Mouse (Mus musculus) granulocyte monocyte progenitor cell, adult 5-6 weeks (primary cell): Measurements from ENCODE around the gene Pkig. TPM values are rescaled to one million over a fixed set of nuclear protein-coding genes. Genes with fewer than 3 reads are reported as not detected.
"Not testable (repeated sequence)": the region's sequence is repeated elsewhere in the genome, so short reads cannot be mapped to it uniquely, and the experiment has no call there.

Experiments
- ATAC-seq: replicated peaks from 2 replicates; pipeline ENCODE4 v1.8.0; 2016; ENCODE audit warnings: mild to moderate bottlenecking, moderate TSS enrichment, inconsistent platforms; ENCODE audit not compliant: poor library complexity, severe bottlenecking
- total RNA-seq, 2 experiments: library from RNA; stranded (forward) in 1 of 2; stranded (reverse) in 1 of 2; fragments of 200-712, 200-1000 nt in 1 of 2; fragments of >200 nt in 1 of 2; fragmentation: Nextera tagmentation in 1 of 2; gene quantifications; 2 replicates each; pipeline ENCODE4 v1.2.3; 2014 to 2017

Gene Pkig
- total RNA-seq, 2 experiments from 2014 or later, result 65.1 to 89.4 TPM

DNA sequence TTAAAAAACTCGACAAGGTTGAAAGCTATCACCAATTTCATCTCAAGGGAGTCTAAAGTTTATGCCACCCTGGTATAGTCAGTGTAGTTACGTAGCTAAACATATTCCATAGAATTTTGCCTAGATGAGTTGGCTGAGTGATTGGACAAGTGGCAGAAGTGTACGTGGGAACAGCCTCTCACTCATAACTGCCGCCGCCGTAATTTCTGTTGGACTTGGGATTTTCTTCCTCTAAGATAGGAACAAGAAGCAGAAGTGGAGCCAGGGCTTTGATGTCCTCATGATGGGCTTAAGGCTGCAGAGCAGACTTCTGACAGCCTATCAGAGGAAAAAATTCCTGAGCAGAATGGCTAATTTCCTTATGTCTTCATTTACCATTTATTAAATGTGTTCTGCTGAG lies 17.5 kb downstream of the Pkig start:
- ATAC-seq, result peak; percentile 34; the same call in 1 of the 2 replicates

- ATAC-seq, result peak; percentile 58
Observed at GRCm38 (mm10) chr2:163676321-163676720, 18.1 kb downstream of the Pkig start.

DNA sequence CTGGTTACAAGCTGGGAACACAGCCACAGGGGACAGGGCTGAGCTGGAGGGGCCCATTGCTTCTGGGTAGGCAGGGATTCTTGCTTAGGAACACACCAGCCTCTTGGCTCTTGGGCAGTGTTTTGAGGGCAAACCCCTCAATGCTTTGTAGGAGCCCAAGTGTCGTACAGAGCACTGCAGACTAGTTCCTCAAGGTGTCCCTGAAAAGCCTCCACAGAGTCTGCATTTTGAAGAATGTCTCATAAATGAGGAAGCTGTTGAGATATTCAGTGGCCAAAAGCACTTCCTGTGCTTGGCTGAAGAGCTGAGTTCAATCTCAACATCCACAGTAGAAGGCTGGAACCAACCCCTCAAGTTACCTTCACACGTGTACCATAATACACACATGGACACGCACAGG lies 18.6 kb downstream of the Pkig start:
- ATAC-seq, result peak; percentile 87

GRCm38 (mm10) chr2:163682344-163682743 lies 24.2 kb downstream of the Pkig start:
- ATAC-seq, result no peak

GRCm38 (mm10) chr2:163685287-163685686 lies 27.1 kb downstream of the Pkig start:
- ATAC-seq, result no peak

GRCm38 (mm10) chr2:163685761-163686200 lies 27.6 kb downstream of the Pkig start:
- ATAC-seq, result no peak

GRCm38 (mm10) chr2:163686233-163686632 lies 28.0 kb downstream of the Pkig start:
- ATAC-seq, result no peak

GRCm38 (mm10) chr2:163686886-163687285 lies 28.7 kb downstream of the Pkig start:
- no peak for ATAC-seq

- ATAC-seq, result not testable (repeated sequence)
Observed at GRCm38 (mm10) chr2:163688377-163688776, 30.2 kb downstream of the Pkig start.

- no peak for ATAC-seq
Observed at GRCm38 (mm10) chr2:163689771-163690170, 31.6 kb downstream of the Pkig start.

- no peak for ATAC-seq
Observed at GRCm38 (mm10) chr2:163690409-163691304, 32.5 kb downstream of the Pkig start.

- no peak for ATAC-seq
Observed at GRCm38 (mm10) chr2:163691846-163692605, 33.8 kb downstream of the Pkig start.

DNA sequence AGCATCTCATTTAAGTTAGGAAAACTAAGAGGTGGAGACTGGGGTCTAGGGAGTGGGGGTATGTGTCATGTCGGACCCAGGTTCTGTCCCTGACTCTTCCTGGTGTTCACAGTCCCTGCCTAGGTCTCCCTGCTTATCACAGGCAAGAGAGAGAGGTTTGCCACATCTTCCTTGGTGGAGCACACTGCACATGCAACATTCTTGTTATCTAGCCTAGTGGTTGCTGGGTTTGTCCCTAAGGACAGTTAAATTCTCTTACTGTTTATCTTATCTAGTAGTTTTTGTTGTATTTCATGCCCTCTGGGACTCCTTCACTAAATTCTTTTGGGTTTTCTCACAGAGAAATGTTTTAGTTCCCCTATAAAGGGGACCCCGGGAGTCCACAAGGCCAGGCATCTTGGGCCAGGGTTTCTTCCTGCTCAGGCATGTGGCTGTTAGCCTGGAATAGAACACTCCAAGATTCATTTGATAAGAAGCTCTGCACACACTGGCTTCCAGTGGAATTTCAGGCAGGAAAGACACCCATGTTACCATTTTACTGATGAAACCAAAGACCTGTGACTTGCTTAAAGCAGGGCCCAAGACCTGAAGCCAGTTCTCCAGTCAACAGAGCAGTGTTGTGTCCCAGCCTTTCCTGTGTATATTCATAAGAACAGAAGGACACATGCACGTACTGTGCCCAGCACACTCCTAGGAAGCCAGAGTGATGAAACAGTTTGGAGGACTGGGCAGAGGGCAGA lies 34.9 kb downstream of the Pkig start:
- no peak for ATAC-seq

DNA sequence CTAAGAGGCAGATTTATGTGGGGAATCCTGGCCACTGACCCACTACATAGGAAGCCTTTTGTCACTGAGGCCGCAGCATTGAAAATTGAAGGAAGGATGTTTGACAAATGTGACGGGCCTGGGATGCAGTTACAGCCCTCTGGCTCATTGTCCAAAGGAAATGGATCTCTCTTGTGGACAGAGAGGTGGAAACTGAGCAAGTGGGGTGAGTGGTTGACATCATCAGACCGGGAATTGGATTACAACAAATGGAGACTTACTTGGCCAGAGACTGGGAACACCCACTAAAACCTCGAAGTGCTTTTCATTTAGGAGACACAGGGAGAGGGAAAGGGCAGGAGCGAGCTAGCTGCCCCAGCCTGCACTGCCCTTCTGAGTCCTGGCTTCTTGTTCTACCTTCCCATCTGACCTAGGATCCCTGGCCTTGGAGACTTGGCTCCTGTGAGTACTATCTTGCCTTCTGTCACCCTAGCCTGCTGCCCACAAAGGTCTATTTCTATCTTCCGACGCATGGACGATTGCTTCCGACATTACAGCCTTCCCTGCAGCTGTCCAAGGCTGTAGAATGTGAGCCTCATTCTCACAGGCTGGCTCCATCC lies 35.6 kb downstream of the Pkig start:
- ATAC-seq, result no peak

DNA sequence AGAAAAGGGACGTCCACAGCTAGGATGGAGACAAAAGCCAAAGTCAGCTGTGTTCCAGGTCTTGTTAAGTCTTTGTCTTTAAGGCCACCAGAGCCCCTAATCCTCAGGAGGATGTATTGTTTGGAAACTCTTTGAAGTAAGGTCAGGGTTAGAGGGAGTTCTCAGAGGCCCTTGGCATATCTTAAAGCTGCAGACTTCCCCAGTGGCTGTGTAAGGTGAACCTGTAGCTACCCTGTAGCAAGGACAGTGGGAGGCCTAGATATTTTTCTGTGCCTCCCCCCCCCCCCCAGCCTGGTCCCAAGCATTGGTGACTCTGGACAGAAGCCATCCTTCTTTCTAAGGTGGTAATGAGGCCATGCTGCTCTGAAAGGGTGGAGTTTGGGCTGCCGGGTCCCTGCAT lies 38.6 kb downstream of the Pkig start:
- no peak for ATAC-seq

GRCm38 (mm10) chr2:163697764-163698480 lies 39.7 kb downstream of the Pkig start:
- peak; percentile 59 for ATAC-seq

DNA sequence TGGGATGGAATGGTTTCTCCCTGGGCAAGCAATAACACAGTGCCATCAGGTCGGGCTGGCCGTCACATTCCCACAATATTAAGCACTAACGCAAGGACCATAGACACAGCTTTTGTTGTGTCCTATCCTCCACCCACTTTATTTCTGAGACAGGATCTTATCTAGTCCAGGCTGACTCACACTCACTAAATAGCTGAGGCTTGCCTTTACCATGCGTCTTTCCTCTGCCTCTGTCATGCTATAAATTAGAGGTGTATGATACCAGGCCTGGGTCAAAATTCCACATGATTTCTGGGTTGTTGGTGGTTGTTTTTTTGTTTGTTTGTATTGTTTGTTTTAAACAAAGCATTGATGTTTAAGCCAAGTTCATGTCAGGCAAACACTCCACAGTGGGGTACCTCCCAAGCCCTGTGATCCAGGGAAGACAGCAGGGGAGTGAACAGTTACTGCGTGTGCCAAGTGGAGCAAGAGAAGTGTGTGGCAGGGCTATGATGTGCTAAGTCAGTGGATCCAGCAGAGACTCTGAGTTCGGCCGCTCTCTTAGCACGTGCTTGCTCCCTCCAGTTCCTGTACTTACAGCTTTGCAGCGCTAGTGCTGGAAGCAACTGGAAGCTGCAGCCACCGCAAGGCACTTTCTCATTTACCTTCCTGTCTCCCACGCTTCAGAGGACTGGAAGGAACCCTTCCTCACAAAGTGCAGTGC lies 41.0 kb downstream of the Pkig start:
- peak; percentile 25 for ATAC-seq

DNA sequence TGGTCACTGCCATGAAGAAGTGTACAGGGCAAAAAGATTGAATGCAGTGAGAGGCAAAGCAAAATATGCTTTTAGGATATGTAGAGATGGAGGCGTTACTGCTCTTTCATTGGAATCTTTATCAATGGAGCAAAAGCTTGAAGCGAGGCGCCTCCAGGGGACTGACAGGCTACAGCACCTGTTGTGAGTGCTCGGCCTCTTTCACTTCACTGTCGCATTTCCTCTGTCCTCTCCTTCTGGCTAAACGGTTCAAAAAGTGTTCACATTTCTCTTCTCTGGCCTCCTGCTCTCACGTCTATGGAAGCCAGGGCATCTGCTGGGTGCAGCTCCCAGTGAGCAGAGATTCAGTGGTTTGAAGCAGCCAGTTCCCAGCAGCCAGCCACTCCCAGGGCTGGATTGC lies 44.2 kb downstream of the Pkig start:
- peak; percentile 14 for ATAC-seq

- ATAC-seq, result peak; percentile 84
Observed at GRCm38 (mm10) chr2:163702921-163703320, 44.7 kb downstream of the Pkig start.
